Mouse (Mus musculus): Measurements from ENCODE around the gene Gm37240.

Gm37240 gene

GRCm38 (mm10) chr3:85232846-85233245 lies 654.5 kb downstream of the Gm37240 start:
- no peak for DNase-seq

- DNase-seq = no peak
These were observed 665.3 kb downstream of the Gm37240 start for GRCm38 (mm10) chr3:85222046-85222445.

GRCm38 (mm10) chr3:85214926-85215325 lies 672.4 kb downstream of the Gm37240 start:
- no peak for DNase-seq

- DNase-seq = no peak
These were observed 674.5 kb downstream of the Gm37240 start for GRCm38 (mm10) chr3:85212751-85213350.

- no peak for DNase-seq
These were observed 677.2 kb downstream of the Gm37240 start for GRCm38 (mm10) chr3:85209887-85210844.

- DNase-seq = no peak
These were observed 680.8 kb downstream of the Gm37240 start for GRCm38 (mm10) chr3:85206475-85206874.

- DNase-seq = no peak
These were observed 681.4 kb downstream of the Gm37240 start for GRCm38 (mm10) chr3:85205911-85206310.

GRCm38 (mm10) chr3:85203659-85204058 lies 683.7 kb downstream of the Gm37240 start:
- no peak for DNase-seq

- no peak for DNase-seq
These were observed 684.6 kb downstream of the Gm37240 start for GRCm38 (mm10) chr3:85202726-85203125.

- DNase-seq = no peak
These were observed 685.5 kb downstream of the Gm37240 start for GRCm38 (mm10) chr3:85201785-85202184.

- no peak for DNase-seq
These were observed 688.8 kb downstream of the Gm37240 start for GRCm38 (mm10) chr3:85198496-85198895.

- no peak for DNase-seq
These were observed 690.2 kb downstream of the Gm37240 start for GRCm38 (mm10) chr3:85197148-85197547.

- no peak for DNase-seq
These were observed 690.7 kb downstream of the Gm37240 start for GRCm38 (mm10) chr3:85196591-85196990.

- peak; percentile 17 for DNase-seq
These were observed 692.2 kb downstream of the Gm37240 start for GRCm38 (mm10) chr3:85195068-85195481.

GRCm38 (mm10) chr3:85189791-85190190 lies 697.5 kb downstream of the Gm37240 start:
- DNase-seq = no peak

GRCm38 (mm10) chr3:85188364-85188763 lies 699.0 kb downstream of the Gm37240 start:
- no peak for DNase-seq

- peak; percentile 49 for DNase-seq
These were observed 700.6 kb downstream of the Gm37240 start for GRCm38 (mm10) chr3:85186661-85187076.

GRCm38 (mm10) chr3:85185827-85186226 lies 701.5 kb downstream of the Gm37240 start:
- no peak for DNase-seq

GRCm38 (mm10) chr3:85184916-85185315 lies 702.4 kb downstream of the Gm37240 start:
- DNase-seq = no peak

- no peak for DNase-seq
These were observed 703.2 kb downstream of the Gm37240 start for GRCm38 (mm10) chr3:85184151-85184550.

- DNase-seq = no peak
These were observed 710.6 kb downstream of the Gm37240 start for GRCm38 (mm10) chr3:85176736-85177135.

- DNase-seq = peak; percentile 47
These were observed 712.5 kb downstream of the Gm37240 start for GRCm38 (mm10) chr3:85174542-85175469.
